Mouse (Mus musculus) bone marrow, adult 2 months (tissue): Measurements from ENCODE around the gene Abracl.

ENCODE experiments used
- CTCF ChIP-seq: fragments of 200-500 bp; IDR thresholded peaks from 2 replicates; pipeline ENCODE4 v1.5.1; 2011; ENCODE audit warnings: low read length, control low read depth; ENCODE audit not compliant: control insufficient read depth, insufficient read depth
- POLR2A ChIP-seq: fragments of 200-500 bp; IDR thresholded peaks from 2 replicates; pipeline ENCODE4 v1.6.1; 2011; ENCODE audit warnings: low read depth, mild to moderate bottlenecking, control low read depth, low read length, borderline replicate concordance; ENCODE audit not compliant: control insufficient read depth

- TF ChIP-seq POLR2A, result no peak
- no peak for TF ChIP-seq CTCF
Observed at GRCm38 (mm10) chr10:18070144-18070543, 47.1 kb upstream of the Abracl start.
